Mouse (Mus musculus): ENCODE measurements at regions not wholly inside any gene's neighbourhood (a gene's known extent, or its start where the extent isn't known, plus 50 kb on each side); places are given as distances from the start of the nearest gene placed in this dataset.

- TF ChIP-seq CTCF (IDR thresholded peaks at IDR 0.05; ENCODE audit: borderline replicate concordance, insufficient read depth, low read depth, low read length) (no peak), POLR2A (IDR thresholded peaks at IDR 0.05; ENCODE audit: borderline replicate concordance, insufficient read depth, low read length) (no peak)
Measured at GRCm38 (mm10) chr17:47114736-47115135, 104.4 kb upstream of the Ubr2 start.
